Mouse (Mus musculus) activated CD4-positive, CD25-positive, alpha-beta regulatory T cell, adult 4 months (primary cell): ENCODE results near the gene Cited2. TPM values are rescaled to one million over a fixed set of nuclear protein-coding genes. Genes with fewer than 3 reads are reported as not detected.

Experiments
- ATAC-seq: one replicate; pipeline ENCODE4 v1.8.0; 2017
- polyA plus RNA-seq, 2 experiments: library from polyadenylated mRNA; unstranded; fragments of 100-300 nt; shearing (Covaris generic); gene quantifications; one replicate each; pipeline ENCODE4 v1.2.1; 2017

The Cited2 gene
- polyA plus RNA-seq = 1 to 10 TPM; 5.1 to 7.6 TPM

DNA sequence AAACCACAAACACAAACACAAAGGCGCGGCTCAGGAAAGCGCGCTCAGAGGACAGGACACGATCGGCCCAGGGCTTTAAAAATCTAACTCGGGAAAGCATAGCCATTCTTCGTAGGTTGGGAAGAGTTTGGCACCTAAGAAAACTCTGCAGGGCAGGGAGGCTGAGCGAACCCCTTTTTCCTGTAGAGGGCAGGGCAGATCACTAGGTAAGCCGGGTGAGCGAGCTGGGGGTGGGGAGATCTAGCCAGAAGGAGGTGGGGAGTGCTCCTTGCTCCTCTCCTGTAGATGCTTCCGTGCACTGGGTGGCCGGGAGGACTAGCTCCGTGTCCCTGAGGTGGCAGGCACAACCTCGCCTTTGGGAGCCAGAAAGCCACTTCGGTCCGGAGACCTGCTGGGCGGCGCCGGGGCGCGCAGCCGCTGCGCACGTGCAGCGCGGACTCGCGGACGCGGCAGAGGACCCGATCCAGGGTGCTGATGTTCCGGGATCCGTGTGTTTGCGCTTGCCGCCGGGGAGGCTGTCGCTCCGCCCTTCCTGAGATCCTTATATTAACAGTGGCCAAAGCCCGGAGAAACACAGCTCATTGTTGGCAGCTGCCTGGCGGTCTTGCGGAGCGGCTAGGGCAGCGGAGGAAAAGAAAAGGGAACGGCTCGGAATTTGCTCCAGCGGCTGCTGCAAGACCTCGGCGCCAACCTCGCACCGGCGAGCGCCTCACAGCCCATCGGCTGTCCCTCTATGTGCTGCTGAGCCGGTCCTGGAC lies at the start of gene Cited2:
TSS of gene Cited2 (plus strand) at position 566 of the 758 bp plus-strand sequence.
- ATAC-seq = peak; percentile 55

DNA sequence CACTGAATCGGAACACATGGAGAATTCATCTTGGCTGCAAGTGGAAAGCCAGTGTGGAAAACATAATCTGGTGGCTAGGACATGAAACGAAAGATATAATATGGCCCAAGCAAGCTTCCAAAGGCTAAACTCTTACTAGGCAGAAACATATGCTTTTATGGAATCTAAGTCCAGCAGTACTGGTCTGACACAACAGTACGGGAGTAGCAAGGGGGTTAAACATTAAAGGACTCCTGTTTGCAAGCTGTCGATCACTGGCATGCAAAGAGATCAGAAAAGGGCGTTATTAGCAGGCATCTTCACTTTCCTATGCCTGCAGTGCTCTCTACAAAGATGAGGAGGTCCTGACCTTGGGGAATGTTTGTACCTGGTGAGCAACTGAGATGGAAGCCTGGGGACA lies 48.6 kb upstream of the Cited2 start:
- ATAC-seq = no peak

DNA sequence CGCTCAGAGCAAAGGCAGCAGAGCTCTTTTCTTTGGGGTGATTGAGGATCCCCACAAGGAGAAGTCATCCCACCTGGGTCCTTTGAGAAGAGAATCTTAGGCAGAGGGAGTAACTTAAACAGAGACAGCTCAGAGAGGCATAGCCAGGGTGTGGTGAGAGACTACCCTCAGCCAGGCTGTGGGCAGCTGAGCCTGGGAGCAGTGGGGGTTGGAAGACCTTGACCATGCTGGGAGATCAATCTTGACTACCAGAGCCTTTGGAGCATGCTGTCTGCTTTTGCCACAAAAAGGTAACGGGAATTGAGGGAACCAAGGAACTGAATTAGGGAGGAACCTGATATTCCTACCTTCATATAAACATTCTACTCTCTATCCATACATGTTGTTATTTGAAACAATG lies 48.1 kb upstream of the Cited2 start:
- no peak for ATAC-seq

DNA sequence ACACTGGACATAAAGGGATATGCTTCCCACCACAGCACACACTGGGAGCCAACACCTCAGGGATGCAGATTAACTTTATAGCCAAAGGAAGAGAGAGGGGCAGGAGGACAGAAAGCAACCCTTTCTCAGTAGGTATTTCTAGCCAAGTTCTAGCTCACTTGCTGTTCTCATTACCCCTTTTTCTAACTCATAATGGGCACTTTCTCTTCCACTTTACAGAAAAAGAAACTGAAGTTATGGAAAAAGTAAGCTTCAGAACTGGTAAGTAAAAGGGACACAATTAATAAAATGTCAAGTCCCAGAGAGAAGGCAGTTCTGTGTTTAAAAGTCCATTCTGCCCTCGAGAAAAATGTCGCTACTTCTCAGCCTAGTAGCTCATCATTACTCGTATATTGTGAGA lies 46.6 kb upstream of the Cited2 start:
- no peak for ATAC-seq

DNA sequence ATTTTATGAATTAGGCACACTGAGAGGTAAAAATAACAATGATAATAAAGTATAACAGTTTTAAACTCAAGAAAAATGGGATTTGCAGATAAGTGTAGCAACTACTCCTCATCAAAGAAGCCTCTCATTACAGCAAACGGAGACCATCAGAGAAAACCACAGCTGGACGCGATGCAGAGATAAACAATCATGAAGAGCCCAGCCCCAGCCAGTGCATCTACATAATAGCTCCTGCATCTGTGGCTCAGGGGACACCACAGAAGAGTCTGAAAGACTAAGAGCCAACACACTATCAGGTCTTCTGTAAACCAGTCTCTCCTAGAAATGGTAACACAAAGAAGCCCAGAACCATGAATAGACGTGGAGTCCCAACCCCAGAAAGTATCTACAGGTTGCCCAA lies 45.7 kb upstream of the Cited2 start:
- no peak for ATAC-seq

DNA sequence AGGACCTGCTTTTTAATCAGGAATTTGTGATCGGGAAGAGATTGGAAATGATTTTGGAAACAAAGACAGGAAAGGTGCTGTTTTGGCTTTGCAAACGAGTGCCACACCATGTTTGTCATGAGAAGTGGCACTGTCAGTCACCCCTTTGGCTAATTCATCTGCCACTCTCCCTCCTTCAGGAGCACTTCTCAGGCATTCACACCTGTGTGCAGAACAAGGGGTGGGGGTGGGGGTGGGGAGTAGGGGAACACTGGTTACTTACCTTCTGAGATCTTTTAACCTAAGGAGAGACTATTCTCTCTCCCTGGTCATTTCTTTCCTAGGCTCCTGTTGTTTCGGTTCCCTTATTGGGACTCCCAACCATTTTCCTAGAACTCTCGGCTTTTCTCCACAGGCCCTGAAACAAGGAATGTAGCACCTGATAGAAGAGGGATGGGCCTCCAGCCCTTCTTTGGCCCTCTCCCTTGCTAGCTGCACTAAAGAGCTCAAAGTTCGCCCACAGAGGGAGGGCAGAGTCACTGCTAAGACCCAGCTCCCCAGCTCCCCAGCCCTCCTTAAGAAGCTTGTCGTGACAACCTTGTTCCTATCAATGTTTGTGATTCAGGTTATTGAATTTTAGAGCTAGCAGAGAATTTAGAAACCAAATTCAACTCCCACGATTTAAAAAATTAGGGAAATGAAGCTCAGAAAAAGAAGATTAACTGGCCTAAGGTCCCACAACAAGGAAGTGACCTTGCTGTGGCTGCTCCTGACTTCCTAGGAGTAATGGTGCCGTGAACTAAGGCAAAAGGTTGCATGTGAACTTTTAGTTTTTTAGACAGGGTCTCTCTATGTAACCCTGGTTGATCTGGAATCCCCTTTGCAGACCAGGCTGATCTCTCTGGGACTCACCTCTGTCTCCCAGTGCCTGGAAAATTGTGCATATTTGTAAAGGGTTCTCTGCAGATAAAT lies 42.3 kb upstream of the Cited2 start:
- no peak for ATAC-seq

DNA sequence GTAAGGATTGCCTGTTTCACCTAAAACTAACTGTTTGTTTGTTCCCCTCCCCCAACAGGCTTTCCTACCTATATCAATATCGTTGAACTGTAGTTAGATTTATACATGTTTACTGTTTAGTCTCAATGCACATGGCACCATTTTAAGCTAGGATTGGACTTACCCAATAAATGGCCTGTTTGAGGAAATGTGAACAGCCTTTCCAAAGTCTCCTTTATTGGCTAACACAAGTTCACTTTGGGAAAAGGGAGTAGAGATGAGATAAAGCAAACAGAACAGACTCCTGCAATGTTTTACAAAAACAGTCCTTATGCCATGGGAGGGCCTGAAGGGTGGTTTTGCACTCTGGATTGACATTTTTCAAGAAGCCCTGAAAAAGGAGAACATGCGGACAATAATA lies 41.6 kb upstream of the Cited2 start:
- ATAC-seq = no peak

DNA sequence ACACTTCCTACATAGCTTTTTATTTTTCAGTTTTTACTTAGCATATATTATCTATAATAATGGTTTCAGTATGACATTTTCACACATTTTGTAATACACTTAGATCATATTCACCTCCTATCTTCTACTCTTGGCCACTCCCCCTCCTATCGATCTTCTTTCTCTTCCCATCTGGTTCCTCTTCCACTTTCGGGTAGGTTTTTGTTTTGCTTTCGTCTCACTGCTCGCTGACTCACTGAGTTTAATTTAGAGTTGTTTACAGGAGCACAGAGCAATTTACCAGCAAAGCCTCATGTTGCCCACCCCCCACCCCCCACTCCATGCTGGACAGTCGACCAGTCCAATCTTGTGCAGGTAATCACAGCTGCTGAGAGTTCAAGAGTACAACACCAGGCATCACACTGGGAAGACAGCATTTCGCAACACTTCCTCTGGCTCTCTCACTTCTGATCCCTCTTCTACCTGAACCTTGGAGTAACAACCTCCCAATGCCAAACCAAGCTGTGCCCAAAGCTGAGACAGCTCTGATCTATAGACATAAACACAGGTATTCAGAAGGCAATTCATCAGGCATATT lies 39.1 kb upstream of the Cited2 start:
- ATAC-seq = peak; percentile 96

DNA sequence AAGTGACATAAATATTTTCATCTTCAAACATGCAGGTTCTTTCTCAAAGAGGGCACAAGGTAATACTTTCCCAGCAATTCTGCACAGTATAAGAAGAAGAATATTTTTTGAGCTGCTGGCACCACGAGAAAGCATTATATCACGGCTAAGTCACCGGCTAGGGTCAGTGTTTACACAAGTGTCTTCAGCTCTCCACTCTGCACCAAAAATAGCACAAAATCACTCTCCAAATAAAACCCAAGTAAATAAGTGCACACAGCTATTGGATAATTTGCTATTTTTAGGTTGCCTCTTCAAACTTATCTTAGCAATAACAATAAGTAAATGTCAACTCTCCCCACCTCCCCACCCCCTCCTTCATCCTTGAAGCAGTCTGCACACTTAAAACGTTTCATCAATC lies 33.2 kb upstream of the Cited2 start:
- ATAC-seq = no peak

DNA sequence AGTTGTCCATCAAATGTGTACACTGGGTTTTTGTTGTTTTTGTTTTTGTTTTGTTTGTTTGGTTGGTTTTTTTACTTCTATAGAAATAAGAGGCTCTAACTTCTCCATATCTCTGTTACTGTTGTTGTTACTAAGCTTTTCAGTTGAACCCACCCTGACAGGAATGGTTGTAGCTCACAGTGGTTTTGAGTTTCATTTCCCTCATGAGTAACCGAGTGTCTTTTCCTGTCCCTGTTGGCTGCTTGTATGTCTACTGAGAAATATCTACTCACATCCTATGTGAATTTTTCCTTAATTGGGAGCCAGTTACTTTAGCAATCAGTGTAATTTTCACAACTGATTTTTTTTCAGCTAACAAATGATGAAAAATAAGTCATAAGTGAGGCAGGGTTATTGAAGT lies 31.3 kb upstream of the Cited2 start:
- ATAC-seq = no peak

DNA sequence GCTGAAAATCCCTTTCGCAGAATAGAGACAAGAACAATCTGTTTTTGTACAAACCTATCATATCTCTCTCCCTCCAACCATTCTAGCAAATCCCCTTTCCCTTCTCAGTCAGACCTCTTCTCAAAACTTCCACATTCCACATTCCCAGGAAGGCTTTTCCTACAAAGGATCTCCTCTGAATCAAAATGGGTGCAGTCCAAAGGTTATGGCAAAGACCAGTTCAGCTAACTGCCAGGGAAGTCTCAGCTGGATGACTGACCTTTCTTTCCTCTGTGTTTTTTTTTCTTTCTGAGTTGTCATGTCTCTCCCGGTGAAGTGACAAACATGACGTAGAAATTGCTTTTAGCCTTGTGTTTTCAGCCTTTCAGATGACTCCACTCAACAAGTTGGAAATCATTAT lies 27.2 kb upstream of the Cited2 start:
- no peak for ATAC-seq

DNA sequence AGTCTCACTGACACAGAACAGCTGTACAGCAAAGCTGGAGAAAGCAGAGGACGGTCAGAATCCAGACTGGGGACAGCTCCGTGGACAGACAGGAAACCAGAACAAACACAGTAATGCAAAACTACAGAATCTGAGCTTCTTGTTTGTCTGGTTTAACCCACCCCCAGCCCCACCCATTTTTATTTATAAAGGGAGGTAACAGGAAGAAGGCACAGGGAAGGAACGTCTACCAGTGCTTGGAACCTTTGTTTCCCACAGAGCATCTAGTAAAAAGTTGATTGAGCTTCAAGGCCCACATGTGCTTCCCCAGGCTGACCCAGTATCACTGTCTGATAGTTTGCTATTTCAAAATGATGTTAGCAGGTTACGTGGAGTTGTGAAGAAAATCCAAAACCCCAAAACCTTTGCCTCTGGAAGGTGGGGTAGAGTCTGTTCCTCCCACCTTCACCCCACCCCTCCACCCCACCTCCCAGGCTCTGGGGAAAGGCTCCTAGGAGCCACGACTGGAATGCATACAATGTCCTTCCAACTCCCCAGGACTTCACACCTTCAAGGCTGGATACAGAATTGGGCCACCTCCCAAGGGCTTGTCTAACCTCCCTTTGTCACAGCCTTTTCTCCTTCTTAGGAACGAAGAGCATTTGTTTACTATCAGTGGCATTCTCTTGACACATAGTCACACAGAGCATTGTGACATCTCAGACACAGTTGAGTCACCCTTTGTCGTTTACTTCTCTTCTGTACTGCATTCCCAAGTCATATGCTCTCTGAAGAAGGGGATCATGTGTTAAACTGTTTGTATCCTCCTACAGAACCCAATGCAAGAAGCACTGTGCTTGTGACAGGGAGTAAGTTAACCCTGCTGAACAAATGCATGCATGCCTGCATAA lies 25.4 kb upstream of the Cited2 start:
- ATAC-seq = no peak

DNA sequence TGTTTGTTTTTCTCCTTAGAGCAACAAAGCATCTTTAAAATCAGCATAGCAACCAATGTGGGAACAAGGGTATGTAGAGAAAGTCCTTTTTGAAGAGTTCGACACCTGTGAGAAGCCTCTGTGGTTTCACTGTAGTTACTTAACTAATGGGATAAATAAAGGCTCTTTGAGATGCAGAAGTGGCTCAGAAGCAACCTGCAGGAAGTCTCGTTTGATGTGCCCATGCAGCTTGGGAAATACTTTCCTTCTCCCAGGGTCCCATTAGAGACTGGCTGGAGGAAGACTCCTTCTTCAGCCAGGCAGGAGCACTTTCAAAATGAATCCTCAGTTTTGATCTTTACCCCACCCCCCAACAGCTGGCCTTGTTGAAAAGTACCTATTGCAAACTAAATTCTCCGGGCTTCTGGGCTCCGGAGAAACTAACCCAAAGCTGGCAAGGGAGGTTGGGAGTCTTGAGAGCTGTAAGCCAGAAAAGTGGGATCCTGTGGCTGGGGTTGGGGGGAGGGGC lies 17.5 kb upstream of the Cited2 start:
- no peak for ATAC-seq

DNA sequence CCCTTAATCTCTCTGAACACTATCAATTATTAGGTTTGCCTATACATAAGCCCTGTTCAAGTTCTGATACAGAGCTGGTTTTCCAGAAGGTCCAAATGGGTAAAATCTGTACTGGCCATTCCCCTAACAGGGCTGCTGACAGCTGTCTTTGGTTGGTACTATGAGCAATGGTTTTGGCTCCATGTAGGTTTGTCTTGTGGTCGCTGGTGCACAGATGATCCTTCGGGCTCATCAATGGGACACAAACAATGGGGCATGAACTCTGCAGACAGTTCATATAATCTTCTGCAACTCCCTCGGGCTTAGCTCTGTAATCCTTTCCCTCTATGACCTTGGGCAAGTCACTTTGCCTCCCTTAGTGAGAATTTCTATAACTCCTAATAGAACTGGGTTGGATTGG lies 12.3 kb upstream of the Cited2 start:
- no peak for ATAC-seq

DNA sequence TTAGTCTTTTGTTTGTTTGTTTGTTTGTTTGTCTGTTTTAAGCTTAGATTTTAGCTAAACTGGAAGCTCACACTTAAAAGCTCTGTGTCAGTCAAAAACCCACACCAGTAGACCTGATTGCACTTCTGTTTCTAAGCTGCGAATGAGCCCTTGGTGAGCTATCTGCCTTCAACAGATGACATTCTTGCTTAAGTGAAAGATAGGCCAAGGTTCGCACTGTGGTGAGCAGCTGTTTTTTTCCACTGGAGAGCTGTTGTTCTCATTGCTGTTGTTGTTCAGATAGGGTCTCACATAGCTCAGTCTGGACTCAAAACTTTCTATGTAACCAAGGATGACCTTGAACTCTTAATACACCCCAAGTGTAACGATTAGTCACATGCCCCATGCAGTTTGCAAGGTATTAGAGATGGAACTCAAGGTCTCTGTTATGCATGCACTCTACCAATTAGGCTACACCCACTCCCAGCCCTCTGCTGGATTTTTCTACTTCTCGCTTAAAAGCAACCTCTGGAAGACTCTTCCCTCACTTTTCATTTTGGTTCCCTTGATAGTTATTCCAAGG lies 3.9 kb upstream of the Cited2 start:
- ATAC-seq = no peak

DNA sequence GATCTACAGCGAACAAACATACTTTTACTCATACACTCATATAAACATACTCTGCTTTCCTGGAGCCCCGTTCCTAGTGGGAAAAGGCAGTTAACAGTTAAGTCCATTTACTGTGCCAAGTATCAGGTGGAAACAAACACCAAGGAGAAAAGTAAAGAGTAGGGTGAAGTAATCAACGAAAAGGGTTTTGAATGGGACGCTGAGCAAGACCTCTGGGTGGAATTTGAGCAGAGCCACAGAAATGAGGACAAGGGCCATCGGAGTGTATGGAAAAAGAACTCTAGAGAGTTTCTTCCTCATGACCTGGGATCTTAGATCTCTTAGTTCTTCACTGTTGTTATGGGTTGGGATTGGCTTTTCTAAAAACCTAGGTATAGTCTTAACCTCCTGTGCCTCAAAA lies 3.4 kb upstream of the Cited2 start:
- no peak for ATAC-seq

DNA sequence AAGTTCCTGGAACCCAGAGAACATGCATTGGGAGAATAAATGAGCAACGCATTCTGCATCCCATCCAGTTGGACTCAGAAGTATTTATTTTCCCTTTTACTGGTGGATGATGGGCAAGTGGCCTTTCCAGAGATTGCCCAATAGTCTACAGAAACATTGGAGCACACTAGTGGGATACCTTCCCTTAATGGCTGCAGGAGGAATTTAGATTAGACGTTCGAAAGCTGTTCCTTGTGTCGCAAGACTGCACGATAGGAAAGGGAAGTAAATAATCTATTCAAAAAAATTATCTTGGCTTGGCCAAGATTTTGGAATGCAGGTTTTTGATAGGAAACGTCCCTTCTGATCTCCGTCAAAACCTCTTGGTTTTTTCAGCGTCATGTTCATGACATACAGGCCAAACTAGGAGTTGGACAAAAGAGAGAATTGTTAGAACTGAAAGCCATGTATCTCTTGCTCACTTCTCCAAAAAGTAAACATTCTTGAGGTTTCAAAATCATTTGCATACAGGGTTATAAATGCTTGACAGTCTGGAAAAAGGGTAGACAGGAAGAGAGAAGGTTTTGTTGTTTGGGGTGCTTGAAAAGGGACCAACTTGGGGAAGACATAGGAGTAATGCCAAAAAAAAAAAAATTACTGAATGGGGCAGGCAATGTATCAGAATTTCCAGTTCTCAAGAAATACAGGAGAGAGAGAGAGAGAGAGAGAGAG lies 2.0 kb upstream of the Cited2 start:
- ATAC-seq = no peak

DNA sequence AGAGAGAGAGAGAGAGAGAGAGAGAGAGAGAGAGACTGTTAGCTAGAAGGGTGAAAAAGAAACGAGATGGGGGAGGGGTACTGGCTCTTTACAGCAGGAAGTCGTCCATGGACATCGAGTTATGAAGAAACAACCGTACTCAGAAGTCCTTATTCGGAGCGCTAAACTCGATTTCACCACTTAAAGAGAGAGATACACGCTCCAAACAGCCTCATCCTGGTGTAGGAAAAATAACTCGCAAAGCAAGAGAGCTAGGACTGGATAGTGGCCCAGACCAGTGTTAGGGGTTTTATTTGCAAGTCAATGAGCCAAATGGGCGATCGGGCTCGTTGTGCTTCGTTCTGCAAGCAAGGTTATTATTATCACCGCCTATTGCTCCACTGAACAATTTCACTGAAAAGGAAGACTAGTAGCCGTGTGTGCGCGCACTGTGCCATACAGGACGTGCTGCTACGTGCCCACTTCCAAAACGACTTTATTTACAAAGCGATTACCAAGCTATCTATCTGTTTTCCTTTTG lies 1.4 kb upstream of the Cited2 start:
- no peak for ATAC-seq

DNA sequence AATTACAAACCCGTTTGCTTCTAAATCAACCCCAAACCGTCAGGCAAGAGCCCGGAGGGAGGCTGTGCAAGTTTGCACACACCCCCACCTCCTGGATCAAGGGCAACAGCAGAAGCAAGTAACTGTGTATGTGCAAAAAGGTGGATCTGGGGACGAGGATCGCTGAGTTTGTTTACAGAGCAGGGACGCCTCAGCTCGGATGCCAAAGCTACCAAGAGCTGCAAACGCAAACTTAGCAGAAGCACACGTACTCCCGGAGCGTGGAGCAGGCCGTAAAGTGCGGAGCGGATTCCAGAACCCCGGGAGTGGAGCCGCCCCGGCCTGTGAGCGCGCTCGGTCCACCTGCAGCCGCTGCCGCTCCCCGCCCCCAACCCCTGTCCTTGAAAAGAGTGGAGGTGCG lies 860 bp upstream of the Cited2 start:
- ATAC-seq = peak; percentile 52

DNA sequence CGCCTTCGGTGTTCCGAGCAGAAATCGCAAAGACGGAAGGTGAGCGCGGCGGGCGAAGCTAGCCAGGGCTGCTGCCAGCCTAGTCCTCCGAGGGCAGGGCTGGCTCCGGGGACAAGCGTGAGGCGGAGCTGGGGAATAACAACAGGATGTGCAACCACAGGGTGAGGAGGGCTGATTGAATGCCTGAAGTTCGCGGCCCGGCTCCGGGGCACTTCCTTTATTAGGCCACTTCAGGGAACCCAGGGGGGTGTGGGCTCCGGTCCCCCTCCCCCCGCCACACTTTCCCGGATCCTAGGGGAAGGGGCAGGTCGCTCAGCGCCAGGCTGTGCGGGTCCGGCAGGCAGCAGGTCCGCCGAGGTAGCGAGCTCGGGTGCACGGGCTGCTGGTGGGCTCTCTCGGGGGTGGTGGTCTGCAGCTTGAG lies 413 bp downstream of the Cited2 start:
- ATAC-seq = peak; percentile 31
